Mouse (Mus musculus) CD4-positive, CD25-positive, alpha-beta regulatory T cell, adult 4 months (primary cell): ENCODE data around the gene Galnt16. TPM values are rescaled to one million over a fixed set of nuclear protein-coding genes. Genes with fewer than 3 reads are reported as not detected.

Source experiments
- ATAC-seq: one replicate; pipeline ENCODE4 v1.8.0; 2017
- polyA plus RNA-seq, 2 experiments: library from polyadenylated mRNA; unstranded; fragments of 100-300 nt; shearing (Covaris generic); gene quantifications; one replicate each; pipeline ENCODE4 v1.2.1; 2017

Galnt16 gene
- polyA plus RNA-seq, 2 experiments from 2014 or later = 1.2 TPM; not detected in 1

GRCm38 (mm10) chr12:80673170-80673569 lies 155.1 kb downstream of the Galnt16 start:
- ATAC-seq = no peak

Other genes starting within 250 kb of the Galnt16 start
- 10 to 100 TPM; 14.9 to 18.2 TPM for gene Dcaf5, start 81.7 kb upstream of the Galnt16 start, polyA plus RNA-seq
- gene Exd2, start 55.2 kb upstream of the Galnt16 start, polyA plus RNA-seq = 10 to 100 TPM; 17.7 to 35.3 TPM
- 10 to 100 TPM; 20.6 to 32.1 TPM for gene Slc39a9, start 125.6 kb downstream of the Galnt16 start, polyA plus RNA-seq
- 100 to 1,000 TPM; 129 to 141 TPM for gene Erh, start 126.1 kb downstream of the Galnt16 start, polyA plus RNA-seq
- gene Plekhd1, start 174.3 kb downstream of the Galnt16 start, polyA plus RNA-seq = under 1 TPM; 0.28 to 0.90 TPM
- gene Ccdc177, start 242.4 kb downstream of the Galnt16 start, polyA plus RNA-seq = not detected